Mouse (Mus musculus) kidney, adult 2 months (tissue): ENCODE measurements around the gene Nde1.

Source experiments
- CTCF ChIP-seq: fragments of 200-500 bp; conservative IDR thresholded peaks from 2 replicates; pipeline ENCODE4 v1.5.1; 2011; ENCODE audit warnings: low read depth, mild to moderate bottlenecking, control low read depth, low read length, moderate library complexity, mixed read lengths; ENCODE audit not compliant: insufficient read depth, insufficient read length
- POLR2A ChIP-seq: fragments of 200-500 bp; IDR thresholded peaks from one replicate; pipeline ENCODE4 v1.6.1; 2011; ENCODE audit warnings: low read depth, low read length, control low read depth

- no peak for TF ChIP-seq CTCF
- TF ChIP-seq POLR2A: peak; percentile 80
These were observed at the start of gene Nde1, which contains the start of gene Marf1 for GRCm38 (mm10) chr16:14162988-14163416.
